Mouse (Mus musculus): Measurements from ENCODE around the gene Stim2. TPM values are rescaled to one million over a fixed set of nuclear protein-coding genes. Genes with fewer than 3 reads are reported as not detected.

The Stim2 gene
- total RNA-seq, 2 experiments from 2014 or later, result 50.8 to 58.0 TPM

DNA sequence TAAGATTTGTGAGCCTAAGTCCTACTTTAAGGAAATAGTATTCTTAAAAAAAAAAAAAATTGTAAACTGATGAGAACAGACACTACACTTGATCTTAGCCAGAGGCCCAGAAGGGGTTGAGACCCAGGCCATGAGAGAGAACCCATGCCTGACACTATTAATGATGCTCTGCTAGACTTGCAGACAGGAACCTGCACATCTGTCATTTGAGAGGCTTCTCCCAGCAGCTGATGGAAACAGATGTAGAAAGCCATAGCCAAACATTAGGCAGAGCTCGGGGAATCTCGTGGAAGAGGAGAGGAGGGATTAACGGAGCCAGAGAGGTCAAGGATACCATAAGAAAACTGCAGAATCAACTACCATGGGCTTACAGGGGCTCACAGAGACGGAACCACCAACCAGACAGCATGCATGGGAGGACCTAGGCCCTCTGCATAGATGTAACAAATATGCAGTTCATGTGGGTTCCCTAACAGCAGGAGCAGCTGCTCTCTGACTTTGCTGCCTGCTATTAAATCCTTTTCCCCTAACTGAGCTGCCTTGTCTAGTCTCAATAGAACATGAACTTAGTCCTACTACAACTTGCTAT is 50.9 kb downstream of the Stim2 start:
- no peak for DNase-seq

DNA sequence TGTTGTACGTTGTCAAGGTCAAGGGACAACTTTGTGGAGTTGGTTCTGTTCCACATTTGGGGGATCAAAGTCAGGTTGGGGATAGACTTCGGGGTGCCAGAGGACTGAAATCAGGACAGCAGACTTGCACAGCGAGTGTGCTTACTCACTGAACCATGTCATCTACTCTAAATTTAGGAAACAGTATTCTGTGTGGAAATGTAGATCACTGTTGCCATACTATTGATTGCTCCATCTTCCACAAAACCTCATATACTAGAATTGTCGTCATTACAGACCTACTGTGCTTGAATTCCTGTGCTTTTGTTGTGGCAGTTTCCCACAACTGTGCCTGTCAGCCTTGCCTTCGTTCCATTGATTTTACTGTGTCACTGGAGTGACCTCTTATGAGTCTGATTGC is 51.6 kb downstream of the Stim2 start:
- DNase-seq, result no peak

DNA sequence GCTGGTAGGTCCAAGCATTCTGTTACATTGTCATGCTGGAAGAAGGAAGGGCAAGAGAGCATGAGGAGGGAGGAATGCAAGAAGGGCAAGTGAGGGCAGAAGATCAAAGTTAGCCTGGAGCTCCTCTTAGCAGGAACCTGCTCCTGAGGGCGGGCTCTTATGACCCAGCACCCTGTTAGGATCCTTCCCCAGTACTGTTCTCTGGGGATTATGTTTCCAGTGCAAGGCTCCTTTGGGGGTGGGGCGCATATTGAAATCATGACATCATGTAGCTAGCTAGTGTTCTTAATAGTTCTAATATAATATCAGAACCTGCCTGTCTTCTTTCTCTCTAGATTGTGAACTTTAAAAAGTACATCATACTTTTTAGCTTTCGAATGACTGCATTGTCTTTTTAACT is 52.8 kb downstream of the Stim2 start:
- DNase-seq, result no peak

DNA sequence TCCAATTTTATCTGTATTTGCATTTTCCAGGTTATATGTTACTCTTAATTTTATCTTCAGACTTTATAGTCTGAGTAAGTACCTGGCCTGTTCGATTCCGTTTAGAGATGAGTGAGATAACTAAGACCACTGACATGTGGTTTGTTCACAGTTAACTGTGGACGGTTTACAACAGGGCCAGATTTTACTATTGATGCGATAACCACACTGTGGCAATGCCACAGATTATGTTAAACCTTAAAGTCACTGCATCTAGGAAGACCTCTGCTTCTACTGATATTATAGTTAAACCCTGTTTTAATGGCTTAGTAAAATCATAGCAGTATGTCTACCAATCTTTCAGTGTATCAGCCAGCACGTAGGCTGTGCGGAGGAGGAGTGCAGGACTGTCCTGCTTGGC is 53.9 kb downstream of the Stim2 start:
- DNase-seq, result no peak

DNA sequence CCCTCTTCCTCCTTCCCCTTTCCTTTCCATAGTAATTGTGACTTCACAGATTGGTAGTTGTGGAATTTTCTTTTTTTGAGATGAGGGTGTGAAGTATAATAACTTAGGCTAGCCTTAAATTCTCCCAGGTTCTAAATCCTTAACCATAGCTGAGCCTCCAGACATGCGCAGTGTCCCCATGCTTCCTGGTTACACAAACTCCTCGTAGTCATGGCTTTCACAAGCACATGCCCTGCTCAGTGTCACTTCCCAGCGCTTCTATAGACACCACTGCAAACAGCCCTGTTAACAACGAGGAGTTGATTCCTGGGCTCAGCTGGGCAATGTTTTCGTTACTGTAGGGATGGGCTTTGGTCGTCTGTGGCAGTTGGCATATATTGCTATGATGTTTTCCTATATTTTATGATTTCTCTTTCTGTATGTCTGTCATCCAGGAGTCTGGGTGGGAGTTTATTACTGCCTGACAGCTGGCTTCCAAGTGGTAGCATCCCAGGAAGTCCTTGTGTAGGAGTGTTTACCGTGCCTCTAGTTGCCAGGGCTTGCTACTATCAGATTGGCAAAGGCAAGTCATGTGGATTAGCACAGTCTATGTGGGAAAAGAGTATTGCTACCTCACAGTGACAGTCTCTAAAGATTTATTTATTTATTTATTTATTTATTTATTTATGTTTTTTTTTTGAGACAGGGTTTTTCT is 55.5 kb downstream of the Stim2 start:
- no peak for DNase-seq

DNA sequence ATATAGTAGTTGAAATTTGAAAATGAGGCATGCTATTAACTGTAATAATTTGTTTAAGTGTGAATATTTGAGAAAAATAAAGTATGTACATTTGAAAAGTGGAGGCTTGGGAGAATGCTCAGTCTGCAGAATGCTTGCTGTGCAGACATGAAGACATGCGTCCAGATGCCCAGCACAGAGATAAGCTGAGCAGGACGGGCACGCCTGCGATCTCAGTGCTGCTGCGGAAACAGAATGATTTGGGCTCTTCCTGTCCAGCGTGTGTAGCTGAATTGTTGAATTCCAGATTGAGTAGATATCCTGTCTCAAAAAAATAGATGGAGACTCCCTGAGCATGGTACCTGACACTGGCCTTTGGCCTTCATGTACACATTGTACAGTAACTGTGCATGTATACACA is 58.0 kb downstream of the Stim2 start:
- no peak for DNase-seq

DNA sequence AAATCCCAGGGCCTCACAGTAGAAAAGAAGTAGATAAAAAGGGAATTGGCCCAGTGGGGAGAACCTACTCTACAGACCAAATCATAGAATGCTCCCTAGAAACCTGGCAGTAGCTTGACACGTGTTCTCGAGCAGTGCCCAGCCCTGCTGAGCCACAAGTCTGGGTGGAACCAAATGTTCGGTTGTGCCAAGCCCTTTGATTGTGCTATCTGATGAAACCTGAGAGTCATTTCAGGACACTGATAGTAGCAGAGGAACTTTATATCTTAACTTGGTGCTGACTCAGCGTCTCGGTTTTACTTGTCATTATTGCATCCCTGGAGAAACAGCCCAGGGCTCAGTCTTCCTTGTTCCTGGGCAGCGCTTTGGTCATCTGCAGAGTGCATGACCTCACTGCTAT is 61.7 kb downstream of the Stim2 start:
- no peak for DNase-seq

DNA sequence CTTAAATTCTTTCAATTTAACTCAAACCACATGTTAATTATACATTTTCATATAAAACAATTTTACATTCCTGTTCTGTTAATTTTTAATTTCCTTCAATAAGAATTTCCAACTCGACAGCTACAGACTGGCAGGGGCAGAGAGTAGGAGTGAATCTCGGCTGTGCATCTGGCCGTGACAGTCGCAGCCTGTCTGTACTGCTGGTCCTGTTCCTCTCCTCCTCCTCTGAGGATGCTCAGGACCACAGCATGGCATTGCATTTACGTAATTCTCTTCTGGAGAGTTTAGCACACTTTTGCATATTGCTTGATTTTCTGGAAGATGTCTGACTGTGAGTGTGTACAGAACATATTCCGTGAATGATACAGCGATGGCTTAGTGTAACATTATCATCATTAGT is 63.8 kb downstream of the Stim2 start:
- no peak for DNase-seq

DNA sequence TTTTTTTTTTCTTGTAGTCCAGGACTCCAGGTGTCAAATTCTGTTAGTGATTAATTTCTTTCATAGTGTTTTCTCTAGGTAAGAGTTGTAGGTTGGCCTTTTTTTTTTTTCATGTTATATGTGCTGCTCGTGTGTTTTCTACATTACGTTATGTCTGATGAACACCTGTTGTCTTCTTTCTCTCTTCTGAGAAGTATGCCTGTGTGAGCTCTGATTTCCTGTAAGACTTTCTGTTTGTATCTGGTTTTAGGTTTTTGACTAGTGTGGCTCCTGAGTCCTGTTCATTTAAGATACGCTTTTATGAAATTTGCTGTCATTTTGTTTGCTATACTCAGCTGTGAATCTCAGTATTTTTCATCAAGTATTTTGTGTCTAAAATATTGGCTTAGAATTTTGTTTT is 69.3 kb downstream of the Stim2 start:
- no peak for DNase-seq

DNA sequence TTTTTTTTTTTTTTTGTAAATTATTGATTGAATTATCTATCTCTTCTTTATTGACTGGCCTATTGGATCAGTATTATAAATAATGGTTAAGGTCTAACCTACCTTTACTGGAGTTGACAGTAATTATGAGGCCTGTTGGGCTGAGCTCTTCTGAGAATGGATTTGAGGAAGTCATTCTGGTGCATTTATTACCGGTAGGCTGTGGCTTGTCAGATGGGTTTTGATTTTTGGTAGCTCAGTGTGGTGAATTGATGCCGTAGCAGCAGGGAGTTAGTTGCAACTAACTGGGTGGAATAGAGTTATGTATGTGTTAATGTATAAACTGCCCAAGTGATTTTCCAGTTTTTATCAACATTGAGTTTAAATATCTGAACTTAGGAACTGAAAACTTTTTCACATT is 72.2 kb downstream of the Stim2 start:
- no peak for DNase-seq

DNA sequence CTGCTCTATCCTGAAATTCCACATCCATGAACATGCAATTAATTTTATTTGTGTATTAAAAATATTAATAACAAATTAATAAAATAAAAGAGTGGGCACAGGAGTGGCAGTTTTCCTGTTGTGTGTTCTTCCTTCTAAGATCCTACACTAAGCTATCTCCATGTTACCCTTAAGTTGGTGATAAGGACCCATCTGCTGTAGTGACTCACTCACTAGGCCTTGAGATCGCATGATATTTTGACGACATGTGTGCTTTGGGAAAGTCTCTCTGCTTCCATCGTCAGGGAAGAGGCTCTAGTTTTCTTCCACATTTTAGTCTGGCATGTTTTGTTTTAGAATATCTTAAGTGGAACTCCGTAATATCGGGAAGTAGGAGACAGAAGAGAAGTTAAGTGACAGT is 73.0 kb downstream of the Stim2 start:
- no peak for DNase-seq

DNA sequence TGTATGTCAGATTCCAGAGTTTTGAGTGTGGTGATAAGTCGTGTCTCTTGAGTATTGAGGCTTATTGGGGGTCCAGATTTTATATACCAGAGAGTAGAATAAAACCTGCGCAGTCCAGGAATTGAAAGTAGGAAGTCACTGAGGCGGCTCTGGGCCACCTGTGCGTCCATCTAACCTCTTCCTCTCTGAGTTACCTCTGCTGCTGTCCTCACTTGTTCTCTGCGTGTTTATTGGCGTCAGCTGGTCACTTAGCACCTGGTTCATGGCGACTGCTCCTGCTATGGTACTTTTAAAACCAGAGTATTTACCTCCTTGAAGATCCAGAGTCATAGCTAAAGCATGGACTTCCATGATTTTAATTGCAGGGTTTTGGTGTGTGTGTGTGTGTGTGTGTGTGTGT is 73.4 kb downstream of the Stim2 start:
- DNase-seq, result no peak

DNA sequence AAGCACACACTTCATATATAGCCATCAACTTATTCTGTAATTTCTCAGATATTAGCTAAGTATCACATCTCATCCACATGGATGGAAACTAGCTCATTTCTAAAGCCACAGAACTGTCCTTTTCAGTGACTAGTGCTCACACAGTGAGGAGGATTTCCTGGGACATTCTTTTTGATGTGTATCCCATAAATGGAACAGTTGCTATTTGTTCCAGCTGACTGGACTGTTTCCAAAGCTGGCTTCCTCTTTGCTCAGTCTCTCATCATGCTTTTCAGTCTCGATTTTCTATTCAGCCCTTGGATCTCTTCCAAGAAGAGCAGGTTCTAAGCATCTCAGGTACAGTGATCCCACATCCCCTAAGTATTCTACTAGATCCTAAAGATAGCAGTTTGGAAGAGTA is 75.0 kb downstream of the Stim2 start:
- no peak for DNase-seq

DNA sequence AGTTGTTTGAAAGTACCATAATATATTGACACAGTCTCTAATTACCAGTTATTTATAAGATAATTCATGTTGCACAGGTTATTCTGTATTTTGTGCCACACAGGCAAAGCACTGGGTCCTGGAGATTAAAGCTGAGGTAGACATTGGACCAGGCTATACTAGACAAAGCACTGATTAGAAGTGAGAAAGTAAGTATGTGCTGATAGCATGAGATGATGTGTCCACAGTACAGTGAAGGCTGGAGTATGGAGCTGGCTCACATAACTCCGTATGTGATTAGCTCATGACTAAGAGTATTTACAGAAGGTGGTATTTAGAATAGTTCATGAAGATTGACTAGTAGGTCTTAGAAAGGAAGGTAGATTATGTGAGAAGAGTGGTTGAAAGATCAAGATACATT is 81.7 kb downstream of the Stim2 start:
- no peak for DNase-seq

DNA sequence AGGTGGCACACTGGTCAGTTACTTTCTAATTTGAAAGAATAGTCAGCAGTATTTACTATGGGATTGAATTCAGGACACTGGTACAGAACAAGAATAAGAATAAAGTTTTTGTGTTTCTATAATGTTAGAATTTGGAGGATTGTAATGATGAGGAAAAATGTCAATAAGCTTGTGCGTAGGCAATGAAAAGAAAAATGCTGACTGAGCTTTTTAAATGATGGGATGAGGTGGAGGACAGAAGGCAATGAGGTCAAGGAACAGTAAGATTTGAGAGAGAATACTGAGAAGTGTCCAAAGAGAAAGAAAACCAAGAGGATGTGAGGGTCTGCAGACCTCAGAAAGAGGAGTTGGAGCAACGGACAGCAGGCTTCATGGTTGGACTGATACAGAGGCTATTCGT is 89.6 kb downstream of the Stim2 start:
- no peak for DNase-seq

DNA sequence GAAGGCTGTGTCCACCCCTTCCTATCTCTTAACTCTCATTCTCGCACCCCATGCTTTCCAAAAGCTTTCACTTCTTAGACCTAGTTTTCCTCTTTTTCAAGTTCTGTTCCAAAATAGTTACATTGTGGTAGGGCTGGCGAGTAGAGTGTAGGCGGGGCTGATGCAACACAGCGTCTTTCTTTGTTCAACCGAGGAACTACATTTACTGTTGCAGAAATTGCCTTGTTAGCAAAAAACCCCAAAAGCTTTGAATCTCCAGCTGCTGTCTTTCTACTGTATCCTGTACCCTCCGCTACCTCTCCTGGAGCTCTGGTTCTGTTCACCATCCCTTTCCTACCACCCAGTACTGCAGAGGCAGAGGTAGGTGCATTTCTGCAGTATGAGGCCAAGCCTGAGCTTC is 99.9 kb downstream of the Stim2 start:
- DNase-seq, result no peak

DNA sequence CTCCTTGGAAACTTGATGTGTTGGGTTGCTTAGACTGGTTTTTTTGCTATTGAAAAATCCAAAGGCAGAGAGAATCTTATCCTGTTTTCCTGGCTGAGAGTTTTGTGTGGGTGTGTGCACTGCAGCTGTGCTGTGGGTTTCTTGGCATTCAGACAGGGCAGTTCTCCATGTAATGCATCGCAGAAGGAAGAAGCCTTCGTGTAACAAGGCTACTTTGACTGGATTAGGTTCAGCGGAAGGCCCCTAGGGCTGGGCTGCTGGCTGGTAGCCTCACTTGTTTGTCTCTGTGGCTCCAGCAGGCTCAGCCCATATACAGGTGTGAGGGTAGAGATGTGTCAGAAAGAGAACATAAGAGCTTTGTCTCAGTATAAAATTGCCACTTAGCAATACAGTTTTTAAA is 102.6 kb downstream of the Stim2 start:
- DNase-seq, result peak; percentile 31

DNA sequence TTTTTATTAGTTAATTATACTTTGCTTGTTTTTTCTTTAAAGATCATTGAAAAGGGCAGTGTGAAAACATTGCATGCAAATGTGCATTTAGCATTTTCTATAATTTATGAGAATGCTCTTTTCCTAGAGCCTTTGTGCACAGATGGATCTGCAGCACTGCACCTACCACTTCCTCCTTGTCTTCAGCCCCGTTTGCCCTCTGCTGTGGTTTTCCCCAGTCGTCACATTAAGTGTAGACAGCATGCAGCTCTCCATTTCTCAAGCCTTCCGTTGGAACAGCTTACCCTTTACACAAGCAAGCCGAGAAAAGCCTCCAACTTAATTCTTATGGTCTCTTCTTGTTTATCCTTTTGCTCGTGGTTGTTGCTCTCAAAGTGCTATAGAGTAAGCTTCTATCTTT is 103.0 kb downstream of the Stim2 start:
- DNase-seq, result no peak

DNA sequence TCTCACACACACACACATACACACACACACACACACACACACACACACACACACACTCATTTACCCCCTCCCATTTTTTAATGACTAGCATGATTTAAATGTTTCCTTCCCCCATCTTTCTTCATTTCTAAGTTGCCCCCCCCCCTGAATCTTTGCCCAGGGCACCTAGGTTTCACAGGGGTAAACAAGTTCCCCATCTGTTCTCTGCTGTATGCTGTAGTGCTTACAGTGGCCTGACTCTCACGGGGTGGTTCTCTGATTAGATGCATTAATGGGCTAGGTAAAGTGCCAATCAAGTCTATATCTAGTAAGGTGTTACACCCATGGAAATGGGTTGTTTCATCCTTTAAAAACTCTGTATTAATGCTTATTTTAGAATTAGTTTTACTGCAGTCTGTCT is 103.7 kb downstream of the Stim2 start:
- no peak for DNase-seq

DNA sequence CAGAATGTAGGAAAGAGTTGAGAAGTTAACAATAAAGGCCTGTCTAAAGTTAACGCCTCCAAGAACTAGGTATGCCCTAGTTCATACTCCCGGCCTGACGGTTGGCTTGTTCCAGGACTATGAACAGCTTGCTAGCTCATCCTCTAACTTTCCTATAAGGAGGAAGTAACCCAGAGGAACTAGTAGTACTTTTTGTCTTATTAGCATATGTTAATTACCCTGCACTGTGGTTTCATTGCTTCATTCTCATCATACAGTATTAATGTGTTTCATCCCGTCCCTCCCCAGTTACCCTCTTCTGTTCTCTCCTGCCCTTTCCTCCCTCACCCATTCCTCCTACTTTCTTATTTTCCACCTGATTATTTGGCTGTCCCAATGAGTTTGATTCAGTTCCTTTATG is 108.4 kb downstream of the Stim2 start:
- DNase-seq, result no peak

DNA sequence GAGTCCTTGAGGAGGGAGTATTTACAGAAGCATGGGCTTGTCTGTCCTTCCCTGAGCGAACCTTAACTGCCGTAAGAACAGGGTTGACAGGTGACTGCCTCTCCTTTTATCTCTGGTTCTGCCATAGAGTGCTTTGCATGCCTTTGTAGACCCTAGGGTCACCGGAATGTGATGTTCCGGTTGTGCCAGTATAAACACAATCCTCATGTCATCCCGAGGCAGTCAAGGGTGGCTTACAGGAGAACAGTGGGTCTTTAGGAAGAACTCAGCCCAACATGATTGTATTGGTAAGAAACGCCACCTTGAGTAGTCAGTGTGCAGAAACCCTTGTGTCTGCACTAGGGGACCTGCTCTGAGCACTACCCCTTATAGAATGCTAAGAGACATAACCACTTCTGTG is 108.8 kb downstream of the Stim2 start:
- no peak for DNase-seq

DNA sequence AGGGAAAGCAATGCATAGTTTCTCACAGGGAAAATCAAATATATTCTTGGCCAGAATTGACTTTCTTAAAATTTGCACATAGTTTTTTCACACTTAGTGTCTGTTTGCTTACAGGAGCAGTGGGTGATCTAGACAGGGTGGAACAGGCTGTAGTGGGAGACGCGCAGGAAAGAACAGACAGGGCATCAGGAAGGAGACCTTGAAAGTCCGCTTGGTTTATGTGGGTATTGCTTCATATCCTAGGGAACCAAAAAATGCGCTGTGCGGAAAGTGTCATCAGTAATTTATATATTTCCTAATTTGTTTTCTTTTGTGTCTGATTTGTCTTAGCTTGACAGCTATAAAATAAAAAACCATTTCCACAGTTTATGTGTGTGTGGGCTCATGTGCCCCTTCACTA is 110.8 kb downstream of the Stim2 start:
- DNase-seq, result no peak

DNA sequence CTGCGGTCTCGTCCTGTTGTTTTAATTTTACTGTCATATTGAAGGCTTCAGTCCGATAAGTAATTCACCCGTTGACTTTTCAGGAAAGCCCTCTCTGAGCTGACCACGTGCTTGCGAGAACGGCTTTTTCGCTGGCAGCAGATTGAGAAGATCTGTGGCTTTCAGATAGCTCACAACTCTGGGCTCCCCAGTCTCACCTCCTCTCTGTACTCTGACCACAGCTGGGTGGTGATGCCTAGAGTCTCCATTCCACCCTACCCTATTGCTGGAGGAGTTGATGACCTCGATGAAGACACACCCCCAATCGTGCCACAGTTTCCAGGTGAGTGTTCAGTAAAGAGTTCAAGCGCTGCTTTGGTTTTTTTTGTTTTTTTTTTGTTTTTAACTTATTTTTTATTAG is 112.5 kb downstream of the Stim2 start:
- DNase-seq, result no peak

DNA sequence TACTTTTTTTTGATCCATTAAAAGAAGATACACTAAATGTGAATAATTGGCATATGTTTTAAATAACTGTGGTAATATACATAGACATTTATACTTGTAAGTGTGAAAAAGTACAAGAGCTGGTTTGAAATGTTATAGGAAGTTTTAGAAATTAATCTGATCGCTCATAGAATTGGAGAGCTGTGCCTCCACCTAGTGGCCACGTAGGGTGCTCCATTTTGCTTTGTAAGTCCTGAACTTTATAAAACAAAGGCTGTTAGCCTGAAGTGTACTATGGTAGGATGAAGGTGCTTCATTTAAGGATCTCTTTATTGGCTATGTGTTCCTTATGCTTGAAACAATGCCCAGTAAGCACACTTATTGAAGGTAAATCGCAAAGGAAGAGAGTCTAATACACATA is 115.0 kb downstream of the Stim2 start:
- peak; percentile 62 for DNase-seq

DNA sequence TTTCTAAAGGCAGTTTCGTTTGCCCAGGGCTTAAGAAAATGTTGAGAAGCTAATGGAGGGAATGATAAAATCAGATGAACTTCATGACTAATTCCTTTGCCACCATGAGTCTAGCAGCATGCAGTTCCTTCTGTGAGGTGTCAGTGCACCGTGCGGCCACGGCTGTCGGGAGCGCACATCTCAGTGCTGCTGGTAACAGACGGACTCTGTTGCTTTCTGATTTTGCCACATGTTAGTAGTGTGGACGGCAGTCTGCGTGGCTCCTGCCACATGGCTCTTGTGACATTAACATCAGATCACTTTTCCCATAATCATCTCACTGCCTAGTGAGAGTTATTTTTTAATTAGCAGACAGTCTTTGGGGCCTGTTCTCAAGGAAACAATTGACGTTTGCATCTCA is 118.2 kb downstream of the Stim2 start:
- no peak for DNase-seq

Measured in gastrocnemius, postnatal 10 days (tissue).